Mouse (Mus musculus) liver, embryonic 13.5 days (tissue): ENCODE data around the gene Rpl27. TPM values are rescaled to one million over a fixed set of nuclear protein-coding genes. Genes with fewer than 3 reads are reported as not detected.
"Not testable (repeated sequence)": the region's sequence is repeated elsewhere in the genome, so short reads cannot be mapped to it uniquely, and the experiment has no call there.

Experiments
- ATAC-seq: fragments of 200-750 bp; cut with Nextera tagmentation; 2 replicates; pipeline ENCODE4 v1.8.0; 2017; ENCODE audit warnings: low read depth, mild to moderate bottlenecking, moderate number of reproducible peaks, moderate library complexity
- DNase-seq: peaks from one replicate; pipeline ENCODE4 v3.0.0; 2022
- H3K27ac ChIP-seq: fragments of 300-500 bp; sonication (generic); 2 replicates; pipeline ENCODE4 v1.5.1; 2015; ENCODE audit warnings: moderate library complexity, mild to moderate bottlenecking, inconsistent platforms
- H3K27me3 ChIP-seq: fragments of 300-500 bp; sonication (generic); 2 replicates; pipeline ENCODE4 v1.6.1; 2015; ENCODE audit warnings: mild to moderate bottlenecking, inconsistent platforms
- H3K36me3 ChIP-seq: fragments of 300-500 bp; sonication (generic); 2 replicates; pipeline ENCODE4 v1.6.1; 2015; ENCODE audit warnings: mild to moderate bottlenecking, inconsistent platforms
- H3K4me1 ChIP-seq: fragments of 300-500 bp; sonication (generic); replicated peaks from 2 replicates; pipeline ENCODE4 v1.6.1; 2015; ENCODE audit warnings: inconsistent platforms
- H3K4me2 ChIP-seq: fragments of 300-500 bp; sonication (generic); 2 replicates; pipeline ENCODE4 v1.6.1; 2015; ENCODE audit warnings: inconsistent platforms, mild to moderate bottlenecking, moderate library complexity
- H3K4me3 ChIP-seq: fragments of 300-500 bp; sonication (generic); replicated peaks from 2 replicates; pipeline ENCODE4 v1.5.1; 2015; ENCODE audit warnings: mild to moderate bottlenecking, inconsistent platforms
- H3K9ac ChIP-seq: fragments of 300-500 bp; sonication (generic); 2 replicates; pipeline ENCODE4 v1.6.1; 2015; ENCODE audit warnings: mild to moderate bottlenecking, inconsistent platforms
- H3K9me3 ChIP-seq: fragments of 300-500 bp; sonication (generic); replicated peaks from 2 replicates; pipeline ENCODE4 v1.6.1; 2016; ENCODE audit warnings: inconsistent platforms
- WGBS: fragments of 180-500 bp; shearing (Covaris S2); methylation state at CpG from one replicate; pipeline ENCODE4 v1.1.7; 2015; ENCODE audit not compliant: insufficient replicate concordance; 5-methylcytosine and 5-hydroxymethylcytosine counted together
- polyA plus RNA-seq: library from polyadenylated mRNA; unstranded; fragments of >200 nt; fragmentation: Nextera tagmentation; extraction: Ambion mirVana; gene quantifications from 2 replicates; pipeline ENCODE4 v1.2.1, GENCODE M21; 2015

Rpl27 gene
- polyA plus RNA-seq, 1 experiment from 2014 or later: 344 TPM

- Histone ChIP-seq H3K4me1 (peaks cover 44% of the 10 kb centered on the region), H3K27ac (no peak overlapping the region), H3K4me2 (no peak overlapping the region), H3K9ac (no peak overlapping the region), H3K4me3 (no peak overlapping the region), H3K9me3 (no peaks in the 10 kb centered on the region), H3K36me3 (no peaks in the 10 kb centered on the region), H3K27me3 (peaks cover 73% of the 10 kb centered on the region)
- no peak for ATAC-seq
- DNase-seq: no peak
- 65% methylated on average over 7 of the region's 7 CpGs for WGBS
Observed at GRCm38 (mm10) chr11:101470206-101470605, 28.1 kb downstream of the Rpl27 start.

DNA sequence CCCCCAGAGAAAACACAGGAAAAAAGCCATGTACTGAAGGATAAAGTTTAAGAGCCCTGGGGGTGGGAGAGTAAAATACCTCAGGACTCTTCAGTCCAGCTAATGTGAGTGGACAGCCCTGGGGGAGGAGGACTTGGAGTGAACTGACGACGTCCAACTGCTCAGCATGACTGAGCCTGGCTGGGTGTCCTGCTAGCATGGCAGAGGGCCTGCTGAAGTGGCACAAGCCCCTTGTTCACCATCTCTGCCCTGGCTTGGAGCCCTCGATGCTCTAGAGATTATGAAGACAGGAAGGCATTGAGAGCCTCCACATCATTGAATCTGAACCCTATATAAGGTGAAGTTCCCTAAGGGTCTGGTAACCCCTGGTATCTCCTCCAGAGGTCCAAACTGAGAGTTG lies 29.8 kb downstream of the Rpl27 start:
- H3K27ac ChIP-seq: no peak overlapping the region
- DNase-seq: no peak
- no peak overlapping the region for H3K9ac ChIP-seq
- H3K36me3 ChIP-seq: no peaks in the 10 kb centered on the region
- H3K9me3 ChIP-seq: no peaks in the 10 kb centered on the region
- no peak overlapping the region for H3K4me2 ChIP-seq
- no peak overlapping the region for H3K4me3 ChIP-seq
- peaks cover 55% of the 10 kb centered on the region for H3K27me3 ChIP-seq
- no peak for ATAC-seq
- peaks cover 27% of the 10 kb centered on the region for H3K4me1 ChIP-seq
- 57% methylated on average over 3 of the region's 3 CpGs for WGBS

- H3K4me2 ChIP-seq: no peak overlapping the region
- H3K9me3 ChIP-seq: no peaks in the 10 kb centered on the region
- peaks cover 23% of the 10 kb centered on the region for H3K4me1 ChIP-seq
- H3K4me3 ChIP-seq: no peak overlapping the region
- H3K27me3 ChIP-seq: peaks cover 51% of the 10 kb centered on the region
- DNase-seq: no peak
- no peak overlapping the region for H3K9ac ChIP-seq
- H3K27ac ChIP-seq: no peak overlapping the region
- ATAC-seq: no peak
- 57% methylated on average over 7 of the region's 7 CpGs for WGBS
- H3K36me3 ChIP-seq: no peaks in the 10 kb centered on the region
Observed at GRCm38 (mm10) chr11:101472336-101472735, 30.2 kb downstream of the Rpl27 start.

- not testable (repeated sequence) for H3K36me3 ChIP-seq, H3K4me1 ChIP-seq, H3K9ac ChIP-seq, H3K27ac ChIP-seq, H3K9me3 ChIP-seq, H3K4me3 ChIP-seq, ATAC-seq, H3K4me2 ChIP-seq, DNase-seq
- WGBS: 54% methylated on average over 1 of the region's 1 CpGs
- peaks cover 38% of the 10 kb centered on the region for H3K27me3 ChIP-seq
Observed at GRCm38 (mm10) chr11:101473686-101474085, 31.6 kb downstream of the Rpl27 start.

DNA sequence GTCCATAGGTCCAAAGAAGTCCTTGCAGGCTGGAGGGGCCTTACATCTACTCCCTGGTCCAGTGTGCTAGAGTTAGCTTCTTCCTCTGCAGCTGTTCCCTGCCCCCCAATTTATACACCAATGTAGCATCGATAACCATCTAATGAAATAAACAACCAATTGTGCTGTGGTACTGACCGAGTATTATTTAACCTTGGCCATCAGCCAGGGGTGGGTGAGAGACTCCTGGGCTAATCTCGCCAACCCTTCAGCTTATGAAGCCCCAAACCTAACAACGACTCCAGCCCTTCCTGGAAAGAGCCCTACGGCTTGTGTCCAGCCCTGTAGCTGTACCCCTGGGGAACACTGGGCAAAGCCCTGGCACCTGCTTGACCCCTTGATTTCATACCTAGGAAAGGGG lies 32.2 kb downstream of the Rpl27 start:
- no peak for DNase-seq
- Histone ChIP-seq H3K36me3 (no peaks in the 10 kb centered on the region), H3K4me3 (no peak overlapping the region), H3K9ac (no peak overlapping the region), H3K9me3 (no peaks in the 10 kb centered on the region), H3K4me2 (no peak overlapping the region), H3K4me1 (peaks cover 8% of the 10 kb centered on the region), H3K27ac (no peak overlapping the region), H3K27me3 (peaks cover 36% of the 10 kb centered on the region)
- 73% methylated on average over 5 of the region's 5 CpGs for WGBS
- no peak for ATAC-seq

DNA sequence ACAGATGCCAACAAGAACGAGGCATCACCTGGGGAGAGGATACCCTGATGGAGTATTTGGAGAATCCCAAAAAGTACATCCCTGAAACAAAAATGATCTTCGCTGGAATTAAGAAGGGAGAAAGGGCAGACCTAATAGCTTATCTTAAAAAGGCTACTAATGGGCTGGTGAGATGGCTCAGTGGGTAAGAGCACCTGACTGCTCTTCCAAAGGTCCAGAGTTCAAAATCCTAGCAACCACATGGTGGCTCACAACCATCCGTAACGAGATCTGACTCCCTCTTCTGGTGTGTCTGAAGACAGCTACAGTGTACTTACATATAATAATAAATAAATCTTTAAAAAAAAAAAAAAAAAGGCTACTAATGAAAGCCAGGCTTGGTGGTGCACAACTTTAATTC lies 34.3 kb downstream of the Rpl27 start:
- H3K9me3 ChIP-seq, H3K9ac ChIP-seq, H3K4me2 ChIP-seq, H3K4me3 ChIP-seq, H3K36me3 ChIP-seq, ATAC-seq, H3K27ac ChIP-seq, DNase-seq: not testable (repeated sequence)
- Histone ChIP-seq H3K4me1 (peaks cover 27% of the 10 kb centered on the region), H3K27me3 (peaks cover 22% of the 10 kb centered on the region)
- 68% methylated on average over 4 of the region's 4 CpGs for WGBS

- Histone ChIP-seq H3K9me3 (no peaks in the 10 kb centered on the region), H3K4me3 (no peak overlapping the region), H3K27ac (no peak overlapping the region), H3K4me2 (no peak overlapping the region), H3K36me3 (no peaks in the 10 kb centered on the region), H3K9ac (no peak overlapping the region), H3K27me3 (peaks cover 15% of the 10 kb centered on the region), H3K4me1 (peaks cover 29% of the 10 kb centered on the region)
- ATAC-seq (no peak), DNase-seq (no peak)
- 59% methylated on average over 4 of the region's 4 CpGs for WGBS
Observed at GRCm38 (mm10) chr11:101477194-101477551, 35.1 kb downstream of the Rpl27 start.

GRCm38 (mm10) chr11:101477552-101478211 lies 35.6 kb downstream of the Rpl27 start:
- 59% methylated on average over 10 of the region's 10 CpGs for WGBS
- no peak overlapping the region for H3K4me2 ChIP-seq
- no peak overlapping the region for H3K4me3 ChIP-seq
- no peak overlapping the region for H3K9ac ChIP-seq
- ATAC-seq: no peak
- no peaks in the 10 kb centered on the region for H3K9me3 ChIP-seq
- H3K27ac ChIP-seq: no peak overlapping the region
- H3K27me3 ChIP-seq: peaks cover 11% of the 10 kb centered on the region
- H3K36me3 ChIP-seq: no peaks in the 10 kb centered on the region
- H3K4me1 ChIP-seq: peaks cover 26% of the 10 kb centered on the region
- no peak for DNase-seq

GRCm38 (mm10) chr11:101479171-101479635 lies 37.1 kb downstream of the Rpl27 start:
- Histone ChIP-seq H3K36me3 (no peaks in the 10 kb centered on the region), H3K4me1 (peaks cover 38% of the 10 kb centered on the region), H3K4me2 (peak overlapping the region; percentile 38), H3K27me3 (peaks cover 9% of the 10 kb centered on the region), H3K9ac (peak overlapping the region; percentile 22; the same call in 1 of the 2 replicates), H3K4me3 (no peak overlapping the region), H3K27ac (no peak overlapping the region), H3K9me3 (no peaks in the 10 kb centered on the region)
- ATAC-seq (no peak), DNase-seq (no peak)
- WGBS: 29% methylated on average over 18 of the region's 18 CpGs

DNA sequence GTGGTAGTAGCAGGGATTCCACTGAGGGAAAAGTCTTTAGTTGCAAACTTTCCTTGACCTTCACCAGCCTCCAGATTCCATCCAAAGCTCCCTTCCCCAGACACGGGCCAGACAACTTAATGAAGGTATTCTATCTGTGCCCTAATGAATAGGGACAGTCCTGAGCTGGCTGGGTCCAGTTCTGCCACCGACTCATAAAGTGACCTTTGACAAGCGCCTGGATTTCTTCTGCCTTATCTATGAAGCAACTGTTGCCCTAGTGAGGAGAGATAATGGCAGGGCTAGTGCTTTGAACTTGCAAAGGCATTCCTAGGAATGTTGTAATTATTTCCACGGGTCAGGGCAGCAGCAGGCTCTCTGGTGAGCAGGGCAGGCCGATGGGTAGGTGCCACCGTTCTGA lies 38.8 kb downstream of the Rpl27 start:
- Histone ChIP-seq H3K36me3 (no peaks in the 10 kb centered on the region), H3K9ac (no peak overlapping the region), H3K9me3 (no peaks in the 10 kb centered on the region), H3K27ac (0 out of 2 replicates have a peak overlapping the region, but pooled peaks have one; percentile 34), H3K4me3 (no peak overlapping the region), H3K4me2 (no peak overlapping the region), H3K4me1 (peaks cover 55% of the 10 kb centered on the region), H3K27me3 (peaks cover 9% of the 10 kb centered on the region)
- WGBS: 38% methylated on average over 6 of the region's 6 CpGs
- ATAC-seq (no peak), DNase-seq (no peak)

DNA sequence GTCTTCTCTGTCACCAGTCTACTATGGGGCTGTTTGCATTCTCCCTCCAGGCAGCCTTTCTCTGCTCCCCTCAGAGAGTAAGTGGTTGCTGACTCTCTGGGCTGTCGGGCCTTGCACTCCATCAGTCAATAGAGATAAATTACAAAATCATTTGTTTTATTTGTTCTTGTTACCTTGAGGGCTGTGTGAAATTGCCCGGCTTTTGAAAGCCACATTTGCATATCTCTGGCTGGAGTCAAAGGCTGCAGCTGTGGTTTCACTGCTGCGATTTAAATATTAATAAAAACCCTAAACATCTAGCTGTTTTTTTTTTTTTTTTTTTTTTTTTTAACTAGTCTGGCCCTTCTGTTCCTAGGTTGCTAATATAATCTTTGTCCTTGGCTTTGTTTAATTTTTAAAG lies 41.7 kb downstream of the Rpl27 start:
- H3K9ac ChIP-seq: 0 out of 2 replicates have a peak overlapping the region, but pooled peaks have one; percentile 23
- peak overlapping the region; percentile 56; the same call in 1 of the 2 replicates for H3K4me2 ChIP-seq
- H3K4me1 ChIP-seq: peaks cover 69% of the 10 kb centered on the region
- H3K27ac ChIP-seq: peak overlapping the region; percentile 80
- no peak for DNase-seq
- 33% methylated on average over 3 of the region's 3 CpGs for WGBS
- H3K36me3 ChIP-seq: peaks cover 21% of the 10 kb centered on the region
- H3K9me3 ChIP-seq: no peaks in the 10 kb centered on the region
- H3K4me3 ChIP-seq: no peak overlapping the region
- no peak for ATAC-seq
- H3K27me3 ChIP-seq: peaks cover 8% of the 10 kb centered on the region

DNA sequence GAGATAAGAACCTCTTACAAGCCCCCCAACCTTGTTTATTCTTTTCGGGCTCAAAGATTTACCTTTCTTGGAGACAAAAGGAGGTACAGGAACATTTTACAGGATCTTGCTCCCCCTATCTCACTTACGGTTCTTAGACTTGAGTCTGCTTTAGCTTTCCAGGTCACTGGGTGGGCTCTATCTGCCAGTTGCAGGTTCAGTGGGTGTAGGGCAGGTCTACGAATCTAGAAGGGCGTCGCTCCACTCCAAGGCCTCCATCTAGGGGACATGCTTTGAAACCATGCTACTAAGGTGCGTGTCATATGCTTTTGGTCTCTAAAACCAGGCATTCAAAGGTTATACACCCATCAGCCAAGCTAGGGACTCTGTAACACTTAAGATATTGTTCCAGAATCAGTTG lies 42.1 kb downstream of the Rpl27 start:
- H3K27ac ChIP-seq: peak overlapping the region; percentile 80

More for the DNA sequence above, 42.1 kb downstream of the Rpl27 start:
- no peaks in the 10 kb centered on the region for H3K9me3 ChIP-seq
- H3K9ac ChIP-seq: 0 out of 2 replicates have a peak overlapping the region, but pooled peaks have one; percentile 23
- ATAC-seq (peak; percentile 56), DNase-seq (peak; percentile 53)
- peak overlapping the region; percentile 56 for H3K4me2 ChIP-seq
- H3K36me3 ChIP-seq: peaks cover 25% of the 10 kb centered on the region
- 23% methylated on average over 6 of the region's 6 CpGs for WGBS
- H3K4me3 ChIP-seq: no peak overlapping the region
- H3K27me3 ChIP-seq: peaks cover 4% of the 10 kb centered on the region
- peaks cover 65% of the 10 kb centered on the region for H3K4me1 ChIP-seq
